11 mouse cellular contexts compared by ENCODE assay signal in the genomic region with DNA sequence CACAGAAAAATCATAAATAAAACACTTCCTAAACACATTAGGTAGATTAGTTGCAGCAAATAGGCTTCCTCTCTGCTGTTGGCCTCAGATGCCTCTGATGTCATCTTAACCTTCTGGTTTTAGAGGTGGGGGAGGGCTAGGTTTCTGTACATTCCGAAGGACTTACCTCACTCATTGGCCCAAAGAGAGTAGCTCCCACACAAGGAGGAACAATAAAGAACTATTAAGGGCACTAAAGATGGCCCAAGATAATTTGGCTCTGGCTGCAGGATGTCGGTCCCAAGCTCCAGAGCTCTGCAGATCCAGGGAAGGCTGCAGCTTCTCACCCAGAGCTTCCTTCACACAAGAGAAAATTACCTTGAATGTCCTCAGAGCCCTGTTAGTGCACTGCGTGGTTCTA.
DNase-seq lines count a peak whose midpoint lies in the region; ATAC-seq and TF ChIP-seq lines count a peak whose summit lies in the region.
"Had no signal": no experiment of that assay in that cellular context is flagged by ENCODE, and none has a peak within 500 bp of the region (broad histone marks: within the 10 kb centered on the region; RNA-seq: fewer than 3 reads in every experiment).

No protein-coding gene starts in this region.

- no peaks in the 10 kb centered on the region for H3K36me3 ChIP-seq in heart, embryonic 11.5 days (ENCODE audit: control insufficient read depth, insufficient read depth, low read length)
- peaks cover 8% of the 10 kb centered on the region for H3K36me3 ChIP-seq in ES-Bruce4 (ENCODE audit: control insufficient read depth, insufficient read depth, low read length, poor library complexity, severe bottlenecking)
- no peaks in the 10 kb centered on the region for H3K36me3 ChIP-seq in intestine, embryonic 15.5 days
- H3K36me3 ChIP-seq in hindbrain, embryonic 12.5 days, result no peaks in the 10 kb centered on the region
- H3K36me3 ChIP-seq: midbrain, embryonic 13.5 days had no signal

- 49% methylated on average over 3 of the region's 3 CpGs for WGBS in heart, embryonic 11.5 days (ENCODE audit: insufficient replicate concordance)
- WGBS in intestine, embryonic 15.5 days, result 23% methylated on average over 3 of the region's 3 CpGs
- 69% methylated on average over 3 of the region's 3 CpGs for WGBS in hindbrain, embryonic 12.5 days

- H3K9ac ChIP-seq in heart, embryonic 11.5 days (ENCODE audit: low read depth, low read length), result no peak overlapping the region
- no peak overlapping the region for H3K9ac ChIP-seq in ES-Bruce4 (ENCODE audit: low read depth, poor library complexity, severe bottlenecking)
- H3K9ac ChIP-seq in intestine, embryonic 15.5 days, result no peak overlapping the region
- H3K9ac ChIP-seq in hindbrain, embryonic 12.5 days, result no peak overlapping the region
- H3K9ac ChIP-seq: liver, embryonic 14.5 days; midbrain, embryonic 13.5 days had no signal

- DNase-seq in heart, adult 11 months, result peak; percentile 95
- DNase-seq in fat pad, adult 2 months (ENCODE audit: extremely low read depth, low read depth, low spot score), result peak; percentile 43
- no peak for DNase-seq in cerebellum, postnatal 14 days
- DNase-seq in layer of hippocampus, adult 9-10 months (ENCODE audit: low spot score), result no peak
- DNase-seq: cerebellum, adult 9-11 months had no signal

- no peak for TF ChIP-seq POLR2A in ES-Bruce4 (IDR thresholded peaks at IDR 0.05; ENCODE audit: insufficient read depth, low read length)

- H3K27ac ChIP-seq in heart, embryonic 11.5 days (ENCODE audit: low read depth, low read length), result no peak overlapping the region
- peak overlapping the region; percentile 99 for H3K27ac ChIP-seq in ES-Bruce4 (ENCODE audit: insufficient read depth, low read length)
- no peak overlapping the region for H3K27ac ChIP-seq in intestine, embryonic 15.5 days
- H3K27ac ChIP-seq in hindbrain, embryonic 12.5 days, result no peak overlapping the region
- H3K27ac ChIP-seq: liver, embryonic 14.5 days; midbrain, embryonic 13.5 days had no signal

- H3K4me2 ChIP-seq in heart, embryonic 11.5 days, result no peak overlapping the region
- H3K4me2 ChIP-seq in intestine, embryonic 15.5 days (replicated peaks), result no peak overlapping the region
- H3K4me2 ChIP-seq in hindbrain, embryonic 12.5 days (replicated peaks), result no peak overlapping the region
- H3K4me2 ChIP-seq: midbrain, embryonic 13.5 days had no signal

- no peak for ATAC-seq in heart, embryonic 11.5 days (replicated peaks; ENCODE audit: insufficient number of reproducible peaks, low FRiP score, low TSS enrichment)
- peak; percentile 75; the same call in 1 of the 2 replicates for ATAC-seq in intestine, embryonic 15.5 days
- ATAC-seq in hindbrain, embryonic 12.5 days (ENCODE audit: low FRiP score), result no peak
- ATAC-seq: midbrain, embryonic 13.5 days had no signal

- no peak for TF ChIP-seq CTCF in ES-Bruce4 (IDR thresholded peaks at IDR 0.05; ENCODE audit: low read depth, low read length)

- no peaks in the 10 kb centered on the region for H3K9me3 ChIP-seq in heart, embryonic 11.5 days (replicated peaks; ENCODE audit: control insufficient read depth, low read length)
- H3K9me3 ChIP-seq in ES-Bruce4 (replicated peaks; ENCODE audit: control insufficient read depth, insufficient read depth, low read length, poor library complexity, severe bottlenecking), result peaks cover 37% of the 10 kb centered on the region
- no peaks in the 10 kb centered on the region for H3K9me3 ChIP-seq in intestine, embryonic 15.5 days
- H3K9me3 ChIP-seq in hindbrain, embryonic 12.5 days (replicated peaks), result no peaks in the 10 kb centered on the region
- H3K9me3 ChIP-seq: midbrain, embryonic 13.5 days had no signal

- H3K27me3 ChIP-seq in heart, embryonic 11.5 days (ENCODE audit: control insufficient read depth, insufficient read depth, low read length), result no peaks in the 10 kb centered on the region
- no peaks in the 10 kb centered on the region for H3K27me3 ChIP-seq in ES-Bruce4 (ENCODE audit: control insufficient read depth, insufficient read depth, low read length, poor library complexity, severe bottlenecking)
- no peaks in the 10 kb centered on the region for H3K27me3 ChIP-seq in intestine, embryonic 15.5 days (replicated peaks)
- no peaks in the 10 kb centered on the region for H3K27me3 ChIP-seq in hindbrain, embryonic 12.5 days
- H3K27me3 ChIP-seq: midbrain, embryonic 13.5 days had no signal

- H3K4me1 ChIP-seq in heart, embryonic 11.5 days (ENCODE audit: control insufficient read depth, insufficient read depth, low read length), result peaks cover 13% of the 10 kb centered on the region
- H3K4me1 ChIP-seq in ES-Bruce4 (ENCODE audit: control insufficient read depth, insufficient read depth, low read length), result peaks cover 3% of the 10 kb centered on the region
- 0 out of 2 replicates have a peak, but pooled peaks cover 6% of the 10 kb centered on the region for H3K4me1 ChIP-seq in intestine, embryonic 15.5 days (replicated peaks)
- H3K4me1 ChIP-seq in hindbrain, embryonic 12.5 days, result peaks cover 5% of the 10 kb centered on the region

- no peak for TF ChIP-seq EP300 in ES-Bruce4 (IDR thresholded peaks at IDR 0.05; ENCODE audit: insufficient read depth, low read depth, low read length)

- H3K4me3 ChIP-seq in heart, embryonic 11.5 days (ENCODE audit: low read depth, low read length), result no peak overlapping the region
- H3K4me3 ChIP-seq in ES-Bruce4 (ENCODE audit: low read depth, low read length), result no peak overlapping the region
- no peak overlapping the region for H3K4me3 ChIP-seq in intestine, embryonic 15.5 days (replicated peaks)
- no peak overlapping the region for H3K4me3 ChIP-seq in hindbrain, embryonic 12.5 days
- H3K4me3 ChIP-seq: midbrain, embryonic 13.5 days had no signal

Comparison
In these comparisons a context has a peak if more than half of its experiments do, and no peak if none do; other contexts are left out.
1. DNase-seq: peak in heart, adult 11 months (single experiment) and fat pad, adult 2 months (single experiment); none in cerebellum, postnatal 14 days (0 of 2) and layer of hippocampus, adult 9-10 months (single experiment).